Mouse (Mus musculus) hindbrain, embryonic 13.5 days (tissue): ENCODE measurements around the gene Med17. TPM values are rescaled to one million over a fixed set of nuclear protein-coding genes. Genes with fewer than 3 reads are reported as not detected.

Source experiments
- ATAC-seq: fragments of 200-750 bp; cut with Nextera tagmentation; 2 replicates; pipeline ENCODE4 v1.8.0; 2017; ENCODE audit warnings: moderate TSS enrichment; ENCODE audit not compliant: low FRiP score
- H3K27ac ChIP-seq: fragments of 300-500 bp; sonication (generic); 2 replicates; pipeline ENCODE4 v1.5.1; 2015; ENCODE audit warnings: inconsistent platforms, mild to moderate bottlenecking, moderate library complexity
- H3K27me3 ChIP-seq: fragments of 300-500 bp; sonication (generic); 2 replicates; pipeline ENCODE4 v1.6.1; 2015; ENCODE audit warnings: mild to moderate bottlenecking, inconsistent platforms
- H3K36me3 ChIP-seq: fragments of 300-500 bp; sonication (generic); 2 replicates; pipeline ENCODE4 v1.6.1; 2015; ENCODE audit warnings: mild to moderate bottlenecking, inconsistent platforms
- H3K4me1 ChIP-seq: fragments of 300-500 bp; sonication (generic); replicated peaks from 2 replicates; pipeline ENCODE4 v1.6.1; 2015; ENCODE audit warnings: inconsistent platforms
- H3K4me2 ChIP-seq: fragments of 300-500 bp; sonication (generic); 2 replicates; pipeline ENCODE4 v1.6.1; 2015; ENCODE audit warnings: inconsistent platforms, mild to moderate bottlenecking, moderate library complexity
- H3K4me3 ChIP-seq: fragments of 300-500 bp; sonication (generic); 2 replicates; pipeline ENCODE4 v1.5.1; 2015; ENCODE audit warnings: mild to moderate bottlenecking, inconsistent platforms
- H3K9ac ChIP-seq: fragments of 300-500 bp; sonication (generic); 2 replicates; pipeline ENCODE4 v1.6.1; 2015; ENCODE audit warnings: mild to moderate bottlenecking, inconsistent platforms
- H3K9me3 ChIP-seq: fragments of 300-500 bp; sonication (generic); 2 replicates; pipeline ENCODE4 v1.6.1; 2016; ENCODE audit warnings: inconsistent platforms
- whole genome bisulfite sequencing: fragments of 180-500 bp; shearing (Covaris S2); methylation state at CpG from one replicate; pipeline ENCODE4 v1.1.7; 2015; 5-methylcytosine and 5-hydroxymethylcytosine counted together
- microRNA-seq: library from miRNA; unstranded; fragments of <30 nt; microRNA quantifications from one replicate; pipeline ENCODE4, GENCODE M21; 2016
- polyA plus RNA-seq: library from polyadenylated mRNA; unstranded; fragments of >200 nt; fragmentation: Nextera tagmentation; extraction: Ambion mirVana; gene quantifications from 2 replicates; pipeline ENCODE4 v1.2.1, GENCODE M21; 2015

Med17 gene
- polyA plus RNA-seq, 1 experiment from 2014 or later, result 34.1 TPM

DNA sequence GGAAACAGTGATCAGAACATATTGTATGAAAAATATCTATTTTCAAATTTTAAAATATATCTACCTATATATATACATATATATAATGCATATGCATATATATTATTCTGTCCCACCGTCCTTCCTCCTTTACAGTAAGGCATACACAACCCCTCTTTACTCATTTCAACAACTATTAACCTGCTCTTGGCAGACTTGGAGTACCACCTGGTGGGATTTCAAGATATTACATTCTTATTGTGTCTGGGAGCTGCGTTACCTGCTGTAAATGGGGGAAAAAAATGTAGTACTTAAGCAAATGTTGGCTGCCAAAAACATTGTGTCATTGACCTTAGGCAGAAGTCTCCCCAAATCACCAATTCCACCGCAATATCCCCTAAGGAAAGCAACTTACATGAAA, 67.9 kb downstream of the Med17 start:
- H3K27me3 ChIP-seq, result no peaks in the 10 kb centered on the region
- no peaks in the 10 kb centered on the region for H3K9me3 ChIP-seq
- H3K36me3 ChIP-seq, result no peaks in the 10 kb centered on the region
- no peak overlapping the region for H3K9ac ChIP-seq
- H3K27ac ChIP-seq, result no peak overlapping the region
- H3K4me2 ChIP-seq, result no peak overlapping the region
- no peak for ATAC-seq
- no peaks in the 10 kb centered on the region for H3K4me1 ChIP-seq
- no peak overlapping the region for H3K4me3 ChIP-seq
- 86% methylated on average over 3 of the region's 3 CpGs for WGBS

Small RNAs within 50 kb of the gene (microRNA-seq; reads per million reads assigned to microRNA genes)
- gene Gm49349 (not detected), gene mmu-mir-7650 (not detected)

Other genes with a start within 250 kb of the Med17 start
- gene Panx1, start 234.5 kb downstream of the Med17 start, polyA plus RNA-seq, result 148 and 152 TPM in 2 replicates
- not detected in 2 replicates for gene Hephl1, start 167.8 kb downstream of the Med17 start, polyA plus RNA-seq
- gene Vstm5, start 40.9 kb downstream of the Med17 start, polyA plus RNA-seq, result 15.8 and 17.0 TPM in 2 replicates
- 49.4 and 56.8 TPM in 2 replicates for gene Taf1d, start 26.3 kb upstream of the Med17 start, polyA plus RNA-seq
- 15.4 and 16.8 TPM in 2 replicates for gene 4931406C07Rik, start 26.5 kb upstream of the Med17 start, polyA plus RNA-seq
- 14.3 and 17.4 TPM in 2 replicates for gene Cep295, start 77.9 kb upstream of the Med17 start, polyA plus RNA-seq
- gene Smco4, start 213.5 kb upstream of the Med17 start, polyA plus RNA-seq, result 0.50 and 1.0 TPM in 2 replicates